Mouse (Mus musculus): ENCODE results near the gene Nedd4.

Nedd4 gene

DNA sequence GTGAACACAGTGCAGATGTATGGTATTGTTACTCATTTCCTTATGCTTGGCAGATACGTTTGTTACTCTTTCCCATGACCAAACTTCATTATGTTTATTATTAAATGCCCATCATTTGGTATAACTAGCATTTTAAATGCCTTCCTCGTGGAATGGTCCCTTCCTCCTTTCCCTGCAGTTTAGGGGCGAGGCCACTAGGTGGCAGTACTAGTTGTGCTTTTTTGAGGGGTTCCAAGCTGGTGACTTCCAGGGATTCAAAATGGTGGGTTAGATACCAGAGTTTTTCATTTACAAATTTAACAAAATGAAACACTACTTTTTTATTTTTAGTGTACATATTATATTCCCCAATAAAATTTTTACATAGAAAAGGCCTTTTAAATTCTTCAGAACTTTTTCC lies 71.8 kb downstream of the Nedd4 start:
- peak; percentile 71 for DNase-seq

- peak; percentile 86 for DNase-seq
Measured at GRCm38 (mm10) chr9:72735822-72736410, 73.8 kb downstream of the Nedd4 start.

DNA sequence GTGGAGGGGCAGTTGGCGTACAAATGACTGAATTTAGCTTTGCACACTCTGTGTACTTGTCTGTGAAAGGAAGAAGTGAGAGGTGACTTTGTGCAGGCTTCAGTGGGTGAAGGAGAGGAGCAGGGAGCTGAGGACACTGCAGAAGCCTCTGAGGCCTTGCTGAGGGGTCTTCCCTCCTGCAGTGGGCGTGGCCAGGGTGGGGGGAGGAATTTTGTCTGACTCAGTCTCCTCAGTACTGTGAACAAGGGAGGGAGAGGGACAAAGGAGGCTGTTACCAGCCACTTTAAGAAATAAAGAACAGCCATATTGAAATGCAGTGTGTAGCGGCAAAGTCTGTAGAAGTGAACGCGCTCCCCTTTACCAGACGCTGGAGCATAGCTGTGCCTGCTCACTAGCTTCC lies 79.1 kb downstream of the Nedd4 start:
- no peak for DNase-seq

DNA sequence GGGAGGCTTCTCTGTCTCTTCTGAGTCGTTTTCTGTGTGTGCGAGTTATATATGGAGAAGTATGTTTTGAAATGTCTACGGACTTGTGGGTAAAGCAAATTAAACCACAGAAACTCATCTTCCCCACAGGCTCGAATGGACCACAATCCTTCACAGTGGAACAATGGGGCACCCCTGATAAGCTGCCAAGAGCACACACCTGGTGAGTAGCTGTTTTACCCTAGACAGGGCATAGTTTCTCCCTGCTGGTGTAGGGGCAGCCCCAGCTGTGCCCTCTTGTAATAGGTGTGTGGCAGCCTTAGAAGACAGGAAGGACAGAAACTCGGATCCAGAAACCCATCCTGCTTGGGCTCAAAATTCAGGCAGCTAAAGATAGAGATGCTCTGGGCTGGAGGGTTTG lies 84.1 kb downstream of the Nedd4 start:
- DNase-seq = no peak

GRCm38 (mm10) chr9:72750272-72750671 lies 88.1 kb downstream of the Nedd4 start:
- no peak for DNase-seq

GRCm38 (mm10) chr9:72752656-72753055 lies 90.5 kb downstream of the Nedd4 start:
- no peak for DNase-seq

DNA sequence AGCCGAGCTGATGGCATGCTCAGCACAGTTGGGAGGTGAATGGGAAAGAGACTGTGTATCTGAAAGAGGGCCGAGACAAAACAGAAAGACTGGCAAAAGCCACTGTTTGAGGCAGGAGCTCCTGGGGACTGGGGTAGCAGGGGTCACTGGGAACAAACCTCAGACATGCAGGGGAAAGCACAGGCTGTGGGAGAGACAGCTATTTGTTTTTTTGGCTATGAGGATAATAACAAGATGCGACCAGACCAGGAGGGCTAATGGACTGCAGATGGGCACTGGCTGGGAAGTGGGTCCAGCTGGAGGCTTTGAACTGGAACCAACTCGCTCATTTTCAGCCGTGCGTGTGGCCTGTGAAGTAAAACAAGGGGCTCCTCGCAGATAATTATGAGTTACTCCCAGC lies 91.6 kb downstream of the Nedd4 start:
- no peak for DNase-seq

DNA sequence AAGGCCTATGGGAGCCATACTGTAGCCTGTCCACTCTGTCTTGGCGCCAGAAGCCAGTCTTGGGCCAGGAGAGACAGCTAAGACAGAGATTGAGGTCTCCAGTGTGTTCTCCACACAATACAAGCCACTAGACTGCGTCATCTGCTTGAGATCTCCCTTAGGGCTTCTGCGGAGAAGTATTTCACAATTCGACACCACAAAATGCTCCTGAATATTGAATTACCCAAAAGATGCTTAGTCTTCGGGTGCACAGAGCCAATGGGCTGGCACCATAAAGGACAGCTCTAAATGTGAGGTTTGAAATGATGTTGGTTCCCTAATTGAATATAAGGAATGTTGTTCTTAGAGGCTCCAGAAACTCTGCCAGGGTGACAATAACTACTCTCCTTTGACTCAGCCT lies 95.0 kb downstream of the Nedd4 start:
- no peak for DNase-seq

DNA sequence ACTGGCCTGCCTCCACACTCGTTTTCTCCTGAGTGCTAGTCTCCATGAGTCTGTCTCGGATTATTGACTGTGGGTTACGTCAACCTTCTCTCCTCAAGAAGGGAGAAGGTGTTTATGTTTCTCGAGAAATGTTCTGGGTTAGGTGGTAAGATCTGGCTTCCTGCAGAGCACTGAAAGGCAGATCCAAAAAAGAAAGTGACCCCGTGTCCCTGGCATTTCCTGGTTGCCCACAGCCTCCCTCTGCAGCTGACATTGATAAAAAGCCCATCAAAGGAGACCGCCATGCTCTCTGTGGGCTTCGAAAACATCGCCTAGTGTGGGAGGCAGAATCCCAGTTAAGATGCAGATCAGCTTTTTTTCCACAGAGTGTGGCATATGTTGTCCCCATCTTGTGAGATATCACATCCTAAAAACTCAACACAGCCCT lies 96.6 kb downstream of the Nedd4 start:
- DNase-seq = no peak

DNA sequence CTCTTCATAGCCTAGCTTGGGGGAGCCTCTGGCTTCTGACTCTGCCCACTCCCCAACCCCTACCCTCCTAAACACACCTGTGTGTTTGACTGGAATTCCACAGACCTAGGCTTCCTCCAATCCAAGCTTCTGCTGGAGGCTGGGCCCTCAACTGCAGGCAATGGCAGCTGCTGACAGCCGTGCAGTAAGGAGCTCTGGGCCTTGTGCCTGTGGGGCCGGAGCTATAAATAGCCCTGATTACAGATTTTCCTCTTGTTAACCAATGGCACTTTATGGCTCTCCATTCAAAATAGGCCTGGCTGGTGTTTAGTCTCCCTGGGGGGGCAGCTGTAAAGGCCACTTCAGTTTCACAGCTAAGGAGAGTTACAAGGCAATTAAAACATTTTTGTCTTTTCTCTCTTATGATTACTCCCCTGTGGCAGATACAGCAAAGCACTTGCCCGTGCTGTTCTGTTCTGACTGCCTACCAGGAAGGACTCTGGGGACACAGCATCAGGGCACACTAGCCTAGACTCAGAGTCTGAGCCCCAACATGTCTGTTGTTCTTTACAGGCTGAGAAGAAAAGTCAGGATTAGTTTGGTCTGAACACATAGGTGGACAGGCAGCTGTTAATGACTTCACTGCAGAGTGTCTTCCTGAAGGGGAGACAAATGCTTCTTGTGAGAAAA lies 101.0 kb downstream of the Nedd4 start:
- no peak for DNase-seq

- DNase-seq = peak; percentile 96
Measured at GRCm38 (mm10) chr9:72766789-72767349, 104.7 kb downstream of the Nedd4 start.

GRCm38 (mm10) chr9:72775022-72775421 lies 112.9 kb downstream of the Nedd4 start:
- no peak for DNase-seq

DNA sequence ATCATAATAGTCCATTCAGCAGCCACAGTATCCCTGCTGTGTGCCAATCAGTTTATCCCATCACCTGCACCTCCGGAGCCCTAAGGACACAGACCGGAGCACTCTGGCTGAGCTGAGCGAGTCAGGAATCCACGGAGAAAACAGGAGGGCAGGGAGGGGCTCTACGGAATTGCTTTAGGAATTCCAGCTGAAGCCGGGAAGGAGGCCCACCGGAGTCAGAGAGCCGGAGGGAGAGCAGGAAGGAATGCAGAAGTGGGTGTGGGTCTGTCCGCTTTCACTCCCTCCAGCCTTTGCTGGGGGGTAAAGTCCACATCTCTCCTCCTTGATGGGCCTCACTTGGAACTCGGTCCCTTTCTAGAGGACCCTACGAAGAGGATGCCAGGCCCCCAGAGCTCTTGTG lies 116.9 kb downstream of the Nedd4 start:
- DNase-seq = no peak

GRCm38 (mm10) chr9:72779733-72780132 lies 117.6 kb downstream of the Nedd4 start:
- no peak for DNase-seq

DNA sequence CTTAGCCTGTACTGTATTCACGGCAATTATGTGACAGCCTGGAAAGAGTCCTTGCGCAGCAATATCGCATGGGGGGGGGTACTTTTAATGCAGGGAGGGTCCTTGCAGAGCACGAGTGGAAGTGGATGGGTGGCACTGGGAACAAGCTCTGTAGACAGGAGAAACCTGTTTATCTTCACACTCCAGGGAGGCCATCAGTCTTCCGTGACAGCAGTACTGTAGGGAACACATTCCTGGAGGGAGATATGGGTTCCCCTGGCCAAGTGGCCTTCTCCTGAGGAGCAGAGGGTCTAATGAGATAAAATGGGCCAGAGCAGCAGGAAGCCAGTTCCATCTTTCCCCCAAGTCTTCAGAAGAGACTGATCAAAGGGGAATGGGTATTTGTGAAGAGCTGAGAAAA lies 118.5 kb downstream of the Nedd4 start:
- DNase-seq = no peak

DNA sequence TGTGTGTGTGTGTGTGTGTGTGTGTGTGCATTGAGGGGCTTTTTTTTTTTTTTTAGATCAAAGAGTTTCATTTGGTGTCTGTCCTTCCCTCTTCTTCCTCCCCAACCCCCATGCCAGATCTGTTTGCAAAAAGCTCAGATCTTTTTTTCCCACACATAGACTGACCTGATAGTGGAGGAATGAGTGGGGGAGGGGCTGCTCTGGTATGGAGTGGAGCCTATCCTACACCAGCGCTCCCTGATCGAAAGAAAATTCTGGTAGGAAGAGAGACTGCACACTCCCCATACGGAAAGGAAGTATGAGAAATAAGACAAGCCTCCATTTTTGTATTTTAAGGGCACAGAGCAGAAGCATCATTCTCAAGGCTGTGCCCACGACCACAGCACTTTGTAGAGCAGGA lies 119.3 kb downstream of the Nedd4 start:
- DNase-seq = no peak

DNA sequence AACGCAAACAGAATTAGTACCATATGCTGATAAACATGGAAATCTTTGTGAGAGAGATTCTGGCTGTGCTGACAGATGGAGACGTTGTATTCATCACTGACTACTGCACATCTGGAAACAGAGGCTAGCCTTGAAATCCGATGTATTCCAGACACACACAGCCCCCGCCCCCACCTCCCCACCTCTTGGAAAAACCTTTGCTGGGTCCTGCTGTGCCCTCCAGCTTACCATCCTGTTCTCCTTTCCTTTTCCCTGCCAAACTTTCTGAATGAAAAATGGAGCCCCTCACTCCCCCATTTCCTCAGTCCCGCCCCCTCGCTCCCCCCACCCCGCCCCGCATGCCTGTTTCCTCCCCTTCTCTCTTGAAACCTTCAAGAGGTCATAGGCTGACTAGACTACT lies 120.0 kb downstream of the Nedd4 start:
- DNase-seq = no peak

- DNase-seq = no peak
Measured at GRCm38 (mm10) chr9:72787732-72788131, 125.6 kb downstream of the Nedd4 start.

DNA sequence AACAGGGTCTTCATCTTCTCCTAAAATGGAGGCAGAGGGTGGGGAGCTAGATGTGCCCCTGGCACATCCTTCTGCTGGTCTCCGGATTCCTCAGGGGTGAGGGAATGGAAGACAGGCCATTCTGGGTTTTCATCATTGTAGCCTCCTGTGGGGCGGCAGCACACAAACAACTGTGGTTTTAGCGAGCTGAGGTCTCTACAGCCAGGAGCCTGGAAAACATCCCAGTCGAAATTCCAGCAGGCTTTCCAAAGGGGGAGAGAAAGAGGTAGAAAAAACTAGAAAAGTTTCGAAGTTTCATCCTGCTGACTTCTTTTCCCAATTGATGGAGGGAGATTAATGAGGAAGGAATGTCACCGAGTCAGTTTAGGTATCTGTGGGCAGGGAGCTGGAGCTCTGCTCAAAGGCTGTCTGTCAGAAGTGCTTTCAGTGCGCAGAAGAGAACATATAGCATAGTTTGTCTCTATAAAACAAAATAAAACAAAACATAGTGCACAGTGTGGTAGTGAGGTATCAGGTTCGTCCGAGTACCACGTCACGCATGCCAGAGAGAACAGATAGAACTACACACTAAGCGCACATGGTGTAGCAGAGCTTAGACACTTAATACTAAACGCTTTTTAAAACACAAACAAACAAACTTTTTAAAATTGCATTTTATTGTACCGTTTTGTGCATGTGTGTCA lies 128.5 kb downstream of the Nedd4 start:
- no peak for DNase-seq

- no peak for DNase-seq
Measured at GRCm38 (mm10) chr9:72791213-72791582, 129.1 kb downstream of the Nedd4 start.

DNA sequence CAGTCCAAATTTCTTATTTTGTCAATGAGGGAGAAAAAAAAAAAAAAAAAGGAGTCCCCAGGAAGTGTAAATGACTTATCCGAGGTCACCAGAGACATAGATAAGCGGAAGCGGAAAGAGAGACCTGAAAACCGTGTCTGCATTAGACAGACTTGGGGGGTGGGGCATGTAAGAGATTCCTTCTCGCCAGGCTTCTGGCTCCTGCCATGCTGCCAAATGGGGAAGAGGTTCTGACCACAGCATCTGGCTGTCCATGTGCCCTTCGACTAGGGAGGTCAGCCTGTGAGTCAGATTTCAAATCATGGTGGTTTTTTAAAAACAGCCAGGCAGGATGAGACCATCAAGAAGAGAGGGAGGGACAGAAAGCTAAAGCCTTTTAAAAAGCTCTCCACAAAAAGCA lies 129.5 kb downstream of the Nedd4 start:
- no peak for DNase-seq

DNA sequence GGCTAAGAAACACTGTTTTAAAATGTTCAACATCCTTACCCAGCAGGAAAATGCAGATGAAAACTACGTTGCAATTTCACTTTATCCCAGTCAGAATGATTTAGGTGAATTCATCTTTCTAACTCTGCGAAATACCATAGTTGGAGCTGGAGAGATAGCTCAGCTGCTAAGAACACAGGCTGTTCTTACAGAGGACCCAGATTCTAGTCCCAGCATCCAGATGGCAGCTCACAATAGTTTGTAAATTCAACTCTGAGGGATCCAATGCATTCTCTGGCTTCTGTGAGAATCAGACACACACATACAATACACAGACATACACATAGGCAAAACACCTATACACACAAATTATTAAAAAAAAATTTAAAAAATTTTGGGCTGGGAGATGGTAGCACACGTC lies 133.1 kb downstream of the Nedd4 start:
- no peak for DNase-seq

GRCm38 (mm10) chr9:72797136-72797621 lies 135.0 kb downstream of the Nedd4 start:
- peak; percentile 76 for DNase-seq
